Mouse (Mus musculus): ENCODE results near the gene Arg1. TPM values are rescaled to one million over a fixed set of nuclear protein-coding genes. Genes with fewer than 3 reads are reported as not detected.

The Arg1 gene
- polyA plus RNA-seq, 1 experiment from 2014 or later = 1.2 TPM

Small RNA genes within 50 kb of the gene (microRNA-seq; reads per million reads assigned to microRNA genes)
- gene Mir6905 = not detected

Other genes starting within 250 kb of the Arg1 start
- gene Enpp1, start 215.3 kb downstream of the Arg1 start, polyA plus RNA-seq (2014; fragmentation: Nextera tagmentation; extraction: Ambion mirVana) = 5.0 and 7.2 TPM in 2 replicates
- 2.9 and 3.8 TPM in 2 replicates for gene Enpp3, start 84.7 kb downstream of the Arg1 start, polyA plus RNA-seq (2014; fragmentation: Nextera tagmentation; extraction: Ambion mirVana)
- 14.7 and 18.3 TPM in 2 replicates for gene Med23, start 57.5 kb downstream of the Arg1 start, polyA plus RNA-seq (2014; fragmentation: Nextera tagmentation; extraction: Ambion mirVana)